Mouse (Mus musculus) small intestine, adult 10 weeks (tissue): Measurements from ENCODE around the gene Plekha1. TPM values are rescaled to one million over a fixed set of nuclear protein-coding genes. Genes with fewer than 3 reads are reported as not detected.

ENCODE experiments used
- polyA plus RNA-seq: library from polyadenylated mRNA; stranded (reverse); fragments of 350-450 nt; fragmentation: Illumina TruSeq; extraction: RNeasy Lipid Tissue Mini Kit (QIAGEN cat#74804); gene quantifications from one replicate; pipeline ENCODE4 v1.2.3, GENCODE M21; 2014; ENCODE audit warnings: low replicate concordance

The Plekha1 gene
- 197 TPM for polyA plus RNA-seq

DNA sequence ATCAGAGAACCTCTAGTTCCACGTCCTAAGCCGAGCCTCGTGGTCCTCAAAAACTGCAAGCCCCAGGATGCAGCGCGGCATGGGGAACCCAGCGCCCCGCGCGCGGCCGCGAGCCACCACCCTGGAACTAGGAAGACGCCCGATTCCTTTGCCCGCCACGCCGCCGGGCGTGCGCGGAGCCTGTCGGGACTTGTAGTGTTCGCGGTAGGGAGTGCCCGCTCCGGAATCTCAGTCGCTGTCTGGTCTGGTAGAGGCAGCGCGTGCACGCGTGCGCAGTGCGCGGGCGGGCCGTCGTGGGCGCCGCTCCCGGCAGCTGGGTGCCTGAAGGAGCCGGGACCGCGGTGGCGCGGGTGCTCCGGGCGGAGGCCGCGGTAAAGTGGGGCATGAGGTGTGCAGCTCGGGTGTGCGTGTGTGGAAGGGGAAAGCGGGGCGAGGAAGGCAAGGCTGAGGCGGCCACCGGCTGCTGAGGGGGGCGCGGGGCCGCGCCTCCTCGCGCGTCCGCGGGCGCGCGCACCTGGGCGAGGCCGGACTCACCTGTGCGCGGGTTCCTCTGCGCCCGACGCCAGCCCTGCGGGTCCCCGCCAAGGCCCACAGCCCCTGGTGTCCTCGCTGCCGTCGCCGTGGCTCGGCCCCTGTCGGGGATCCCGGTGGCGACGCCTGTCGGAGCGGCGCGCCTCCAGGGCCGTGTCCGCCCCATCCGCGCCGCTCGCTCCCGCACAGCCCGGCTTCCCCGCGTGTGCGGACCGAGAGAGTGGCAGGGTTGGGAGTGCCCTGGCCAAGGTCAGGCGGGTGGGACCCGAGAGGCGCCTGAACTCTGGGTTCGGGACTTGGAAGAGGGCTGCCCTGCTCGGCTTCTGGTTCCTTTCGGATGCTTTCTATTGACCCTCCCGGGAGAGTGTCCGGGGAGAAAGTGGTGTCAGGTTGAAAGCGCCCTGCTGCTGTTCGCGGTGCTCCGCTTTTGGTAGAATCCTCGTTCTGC lies at the start of gene Plekha1:
Plekha1 (plus strand) TSS at position 144 of the 979 bp plus-strand sequence.

DNA sequence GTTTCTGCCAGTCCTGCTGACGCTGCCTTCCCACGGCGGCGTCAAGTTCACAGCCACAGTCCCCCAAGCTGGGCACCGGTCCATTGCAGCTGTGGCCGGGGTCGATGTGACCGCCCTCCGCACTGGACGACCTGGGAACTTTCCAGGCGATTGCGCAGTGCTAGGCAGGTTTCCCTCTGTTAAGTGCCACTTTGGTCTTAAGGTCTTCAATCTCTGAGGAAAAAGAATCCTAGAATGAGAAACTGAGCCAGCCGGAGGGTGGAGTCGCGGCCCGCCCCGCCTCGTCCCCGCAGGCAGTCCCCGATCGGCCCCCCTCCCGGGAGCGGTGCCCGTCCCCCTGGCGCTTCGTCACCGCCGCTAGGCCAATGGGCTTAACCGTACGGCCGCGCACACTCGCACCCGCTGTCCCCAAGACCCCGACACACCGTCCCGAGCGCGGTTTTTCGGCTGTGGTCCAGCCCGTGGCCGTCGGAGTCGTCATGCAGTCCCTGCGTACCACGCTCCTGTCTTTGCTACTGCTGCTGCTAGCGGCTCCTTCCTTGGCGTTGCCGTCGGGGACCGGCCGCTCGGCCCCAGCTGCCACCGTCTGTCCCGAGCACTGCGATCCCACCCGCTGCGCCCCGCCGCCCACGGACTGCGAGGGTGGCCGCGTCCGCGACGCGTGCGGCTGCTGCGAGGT lies 70.4 kb downstream of the Plekha1 start, which contains the start of gene Htra1:
Htra1 (plus strand) TSS at position 319 of the 679 bp plus-strand sequence.

Other genes with a start within 250 kb of the Plekha1 start
- gene Btbd16, start 91.7 kb upstream of the Plekha1 start, polyA plus RNA-seq: not detected
- gene Htra1, start 70.4 kb downstream of the Plekha1 start, polyA plus RNA-seq: 3.8 TPM
- 250 TPM for gene Dmbt1, start 166.3 kb downstream of the Plekha1 start, polyA plus RNA-seq